Mouse (Mus musculus) forebrain, embryonic 12.5 days (tissue): Measurements from ENCODE around the gene Rac1. TPM values are rescaled to one million over a fixed set of nuclear protein-coding genes. Genes with fewer than 3 reads are reported as not detected.

Source experiments
- ATAC-seq: fragments of 200-750 bp; cut with Nextera tagmentation; 2 replicates; pipeline ENCODE4 v1.8.0; 2017; ENCODE audit warnings: moderate TSS enrichment; ENCODE audit not compliant: low FRiP score
- H3K27ac ChIP-seq: fragments of 300-500 bp; sonication (generic); 2 replicates; pipeline ENCODE4 v1.5.1; 2016; ENCODE audit warnings: mild to moderate bottlenecking
- H3K27me3 ChIP-seq: fragments of 300-500 bp; sonication (generic); 2 replicates; pipeline ENCODE4 v1.6.1; 2016; ENCODE audit warnings: mild to moderate bottlenecking
- H3K36me3 ChIP-seq: fragments of 300-500 bp; sonication (generic); replicated peaks from 2 replicates; pipeline ENCODE4 v1.6.1; 2016; ENCODE audit warnings: mild to moderate bottlenecking
- H3K4me1 ChIP-seq: fragments of 300-500 bp; sonication (generic); 2 replicates; pipeline ENCODE4 v1.6.1; 2016
- H3K4me2 ChIP-seq: fragments of 300-500 bp; sonication (generic); 2 replicates; pipeline ENCODE4 v1.6.1; 2016; ENCODE audit warnings: mild to moderate bottlenecking, moderate library complexity
- H3K4me3 ChIP-seq: fragments of 300-500 bp; sonication (generic); replicated peaks from 2 replicates; pipeline ENCODE4 v1.5.1; 2016; ENCODE audit warnings: mild to moderate bottlenecking
- H3K9ac ChIP-seq: fragments of 300-500 bp; sonication (generic); 2 replicates; pipeline ENCODE4 v1.6.1; 2016; ENCODE audit warnings: mild to moderate bottlenecking
- H3K9me3 ChIP-seq: fragments of 300-500 bp; sonication (generic); 2 replicates; pipeline ENCODE4 v1.6.1; 2016
- WGBS: fragments of 180-500 bp; shearing (Covaris S2); methylation state at CpG from one replicate; pipeline ENCODE4 v1.1.7; 2016; 5-methylcytosine and 5-hydroxymethylcytosine counted together
- polyA plus RNA-seq: library from polyadenylated mRNA; unstranded; fragments of >200 nt; fragmentation: Nextera tagmentation; extraction: Ambion mirVana; gene quantifications from 2 replicates; pipeline ENCODE4 v1.2.1, GENCODE M21; 2016

Rac1 gene
- polyA plus RNA-seq, 1 experiment from 2014 or later, result 377 TPM

DNA sequence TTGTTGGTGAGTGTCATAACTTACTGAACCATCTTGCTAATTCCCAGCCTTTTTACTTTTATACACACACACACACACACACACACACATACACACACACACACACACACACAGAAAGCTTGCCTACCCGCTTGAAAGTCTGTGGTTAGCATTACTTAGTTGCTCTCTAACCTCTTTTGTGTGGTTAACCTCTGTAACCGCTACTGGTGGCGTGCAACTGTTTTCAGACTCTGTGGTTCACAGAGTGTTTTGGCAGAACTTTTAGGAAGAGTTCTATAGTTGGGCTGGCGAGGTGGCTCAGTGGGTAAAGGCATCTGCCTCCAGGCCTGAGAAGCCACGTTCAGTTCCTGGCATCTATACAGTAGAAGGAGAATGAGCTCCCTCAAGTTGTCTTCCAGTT lies 42.9 kb downstream of the Rac1 start:
- ATAC-seq, result no peak
- Histone ChIP-seq H3K9ac (no peak overlapping the region), H3K27me3 (no peaks in the 10 kb centered on the region), H3K4me3 (no peak overlapping the region), H3K36me3 (peaks cover 75% of the 10 kb centered on the region), H3K9me3 (no peaks in the 10 kb centered on the region), H3K4me2 (no peak overlapping the region), H3K27ac (no peak overlapping the region), H3K4me1 (no peaks in the 10 kb centered on the region)
- WGBS, result 88% methylated on average over 5 of the region's 5 CpGs

DNA sequence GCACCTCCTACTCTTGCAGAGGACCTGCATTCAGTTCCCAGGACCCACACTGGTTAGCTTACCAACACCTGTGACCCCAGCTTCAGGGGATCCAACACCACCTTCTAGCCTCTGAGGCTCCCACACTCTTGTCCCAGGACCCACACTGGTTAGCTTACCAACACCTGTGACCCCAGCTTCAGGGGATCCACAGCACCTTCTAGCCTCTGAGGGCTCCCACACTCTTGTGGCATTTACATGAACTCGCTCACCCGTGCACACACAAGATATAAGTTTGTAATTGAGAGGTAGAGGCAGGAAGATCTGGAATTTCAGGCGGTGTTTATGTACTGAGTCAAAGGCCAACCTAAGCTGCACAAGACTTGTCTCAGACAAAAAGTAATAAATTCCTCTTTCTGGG lies 49.9 kb downstream of the Rac1 start:
- H3K4me3 ChIP-seq, result no peak overlapping the region
- H3K9ac ChIP-seq, result no peak overlapping the region
- H3K4me2 ChIP-seq, result no peak overlapping the region
- no peaks in the 10 kb centered on the region for H3K4me1 ChIP-seq
- ATAC-seq, result no peak
- peaks cover 83% of the 10 kb centered on the region for H3K36me3 ChIP-seq
- 98% methylated on average over 3 of the region's 3 CpGs for WGBS
- no peaks in the 10 kb centered on the region for H3K9me3 ChIP-seq
- H3K27ac ChIP-seq, result no peak overlapping the region
- no peaks in the 10 kb centered on the region for H3K27me3 ChIP-seq

DNA sequence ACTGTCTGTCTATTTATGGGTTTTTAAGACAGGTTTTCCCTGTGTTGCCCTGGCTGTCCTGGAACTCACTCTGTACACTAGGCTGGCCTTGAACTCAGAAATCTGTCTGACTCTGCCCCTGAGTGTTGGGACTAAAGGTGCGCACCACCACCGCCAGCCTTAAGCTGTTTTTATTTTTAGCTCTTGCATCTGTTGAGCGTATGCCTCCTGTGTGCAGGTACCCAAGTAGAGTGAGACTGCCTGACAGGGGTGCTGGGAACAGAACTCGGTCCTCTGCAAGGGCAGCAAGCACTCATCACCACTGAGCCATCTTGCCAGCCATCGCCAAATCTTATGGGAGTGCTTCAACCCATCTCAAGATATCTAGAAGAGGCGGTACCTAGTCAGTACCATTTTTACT lies 51.8 kb downstream of the Rac1 start:
- Histone ChIP-seq H3K36me3 (peaks cover 73% of the 10 kb centered on the region), H3K27me3 (no peaks in the 10 kb centered on the region), H3K9me3 (no peaks in the 10 kb centered on the region), H3K9ac (no peak overlapping the region), H3K27ac (no peak overlapping the region), H3K4me3 (no peak overlapping the region), H3K4me1 (no peaks in the 10 kb centered on the region), H3K4me2 (no peak overlapping the region)
- WGBS, result 95% methylated on average over 6 of the region's 6 CpGs
- no peak for ATAC-seq

DNA sequence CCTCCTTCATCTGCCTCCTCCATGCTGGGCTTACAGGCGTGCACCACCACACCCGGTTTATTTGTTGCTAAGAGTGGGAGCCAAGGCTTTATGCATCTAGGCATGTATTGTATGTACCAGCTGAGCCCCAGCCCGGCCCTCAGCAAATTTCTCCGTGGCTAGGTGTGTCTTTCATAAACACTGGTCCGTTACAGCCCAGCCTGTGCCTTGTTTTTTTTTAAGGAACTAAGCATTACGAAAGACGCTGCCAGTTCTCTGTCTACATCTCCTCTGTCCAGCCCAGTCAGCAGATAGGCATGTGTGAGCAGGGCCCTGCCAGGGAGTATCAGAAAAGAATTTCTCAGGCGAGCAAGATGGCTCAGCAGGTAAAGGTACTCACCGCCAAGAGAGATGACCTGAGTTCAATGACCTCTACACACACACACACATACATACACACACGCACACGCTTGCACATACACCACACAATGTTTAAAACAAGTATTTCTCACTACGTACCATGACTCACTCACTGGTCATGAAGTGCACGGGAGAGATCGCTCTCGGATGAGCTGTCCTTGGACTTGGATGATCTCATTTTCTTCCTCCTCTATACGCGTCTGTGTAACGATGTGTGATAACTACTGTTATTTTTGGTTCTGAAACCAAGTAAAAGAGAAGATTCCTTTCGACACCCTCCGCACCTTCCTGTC lies 52.5 kb downstream of the Rac1 start:
- Histone ChIP-seq H3K4me2 (no peak overlapping the region), H3K4me3 (no peak overlapping the region), H3K9ac (no peak overlapping the region), H3K9me3 (no peaks in the 10 kb centered on the region), H3K27ac (no peak overlapping the region), H3K4me1 (no peaks in the 10 kb centered on the region), H3K36me3 (peaks cover 76% of the 10 kb centered on the region), H3K27me3 (no peaks in the 10 kb centered on the region)
- ATAC-seq, result no peak
- 95% methylated on average over 20 of the region's 20 CpGs for WGBS

- Histone ChIP-seq H3K9me3 (no peaks in the 10 kb centered on the region), H3K27ac (no peak overlapping the region), H3K4me3 (no peak overlapping the region), H3K9ac (no peak overlapping the region), H3K4me1 (no peaks in the 10 kb centered on the region), H3K36me3 (peaks cover 79% of the 10 kb centered on the region), H3K4me2 (no peak overlapping the region), H3K27me3 (no peaks in the 10 kb centered on the region)
- WGBS, result 88% methylated on average over 8 of the region's 9 CpGs
- no peak for ATAC-seq
Measured at GRCm38 (mm10) chr5:143471953-143472618, 55.8 kb downstream of the Rac1 start.

DNA sequence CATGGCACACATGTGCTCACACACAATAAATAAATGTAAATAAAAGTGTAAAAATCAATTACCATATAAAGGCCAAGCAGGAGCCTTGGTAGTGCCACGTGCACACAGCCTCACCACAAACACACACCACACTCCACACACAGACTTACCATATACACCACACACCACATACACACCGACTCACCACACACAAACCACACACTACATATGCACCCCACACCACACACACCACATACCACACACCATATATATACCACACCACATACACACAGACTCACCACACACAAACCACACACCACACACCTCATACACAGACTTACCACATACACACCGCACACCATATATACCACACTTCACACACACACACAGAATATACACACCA lies 56.7 kb downstream of the Rac1 start:
- Histone ChIP-seq H3K36me3 (peaks cover 70% of the 10 kb centered on the region), H3K9ac (no peak overlapping the region), H3K4me3 (no peak overlapping the region), H3K4me2 (no peak overlapping the region), H3K27ac (no peak overlapping the region), H3K4me1 (peaks cover 1% of the 10 kb centered on the region; the same call in 1 of the 2 replicates), H3K9me3 (no peaks in the 10 kb centered on the region), H3K27me3 (no peaks in the 10 kb centered on the region)
- ATAC-seq, result no peak
- 95% methylated on average over 3 of the region's 3 CpGs for WGBS

DNA sequence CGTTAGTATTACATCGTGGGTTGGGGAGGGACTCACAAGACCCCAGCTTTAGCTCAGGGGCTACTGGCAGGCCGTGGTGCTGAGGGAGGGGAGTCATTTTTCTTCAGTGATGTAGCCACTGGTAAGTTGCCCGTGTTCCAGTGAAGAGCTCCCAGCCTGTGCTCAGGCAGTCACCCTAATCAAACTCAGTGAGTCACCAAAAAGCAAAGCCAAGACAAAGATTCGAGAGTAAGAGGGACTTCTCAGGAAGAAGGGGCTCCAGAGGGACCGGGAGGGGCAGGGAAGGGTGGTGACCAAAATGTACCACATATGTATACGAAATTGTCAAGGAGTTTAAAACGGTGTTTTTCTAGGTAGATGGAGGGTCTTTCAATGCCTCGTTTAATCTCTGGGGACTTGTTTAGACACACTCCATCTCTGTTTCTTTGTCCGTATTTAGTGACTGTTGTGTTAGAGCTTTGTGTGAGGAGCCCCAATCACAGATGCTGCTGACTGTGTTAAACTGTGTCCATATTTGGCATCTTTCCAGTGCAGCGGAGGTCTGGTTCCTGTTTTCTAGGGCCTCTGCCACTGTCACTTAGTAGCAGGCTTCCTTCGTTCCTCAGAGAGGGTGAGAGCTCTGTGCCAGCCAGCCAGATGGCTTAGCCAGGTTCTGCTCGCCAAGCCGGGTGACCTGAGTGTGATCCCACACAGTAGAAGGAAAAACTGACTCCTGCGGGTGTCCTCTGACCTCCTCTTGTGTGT lies 57.2 kb downstream of the Rac1 start:
- ATAC-seq, result no peak
- no peak overlapping the region for H3K4me3 ChIP-seq
- H3K27ac ChIP-seq, result no peak overlapping the region
- H3K9me3 ChIP-seq, result no peaks in the 10 kb centered on the region
- no peak overlapping the region for H3K9ac ChIP-seq
- H3K4me1 ChIP-seq, result peaks cover 7% of the 10 kb centered on the region
- H3K36me3 ChIP-seq, result peaks cover 65% of the 10 kb centered on the region
- WGBS, result 85% methylated on average over 15 of the region's 15 CpGs
- no peak overlapping the region for H3K4me2 ChIP-seq
- no peaks in the 10 kb centered on the region for H3K27me3 ChIP-seq

DNA sequence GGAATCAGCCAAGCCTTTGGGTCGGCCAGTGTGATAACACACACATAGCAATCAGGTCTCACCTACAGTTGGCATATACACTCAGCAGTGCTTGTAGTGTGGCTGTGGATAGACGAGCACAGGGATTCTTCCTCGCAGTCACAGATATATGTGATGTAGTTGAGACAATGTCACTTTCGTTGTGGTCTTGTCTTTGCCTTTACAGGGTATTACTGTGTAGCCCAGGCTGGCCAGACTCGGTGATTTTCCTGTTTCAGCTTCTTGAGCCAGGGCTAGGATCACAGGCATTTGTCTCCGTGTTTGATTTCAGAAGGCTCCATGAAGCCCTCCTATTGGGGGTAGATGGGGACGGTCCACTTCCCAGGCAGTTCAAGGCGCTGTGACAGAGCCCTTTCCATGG lies 58.2 kb downstream of the Rac1 start:
- 95% methylated on average over 8 of the region's 8 CpGs for WGBS
- H3K9ac ChIP-seq, result no peak overlapping the region
- no peaks in the 10 kb centered on the region for H3K27me3 ChIP-seq
- H3K4me1 ChIP-seq, result peaks cover 13% of the 10 kb centered on the region
- no peaks in the 10 kb centered on the region for H3K9me3 ChIP-seq
- no peak overlapping the region for H3K4me2 ChIP-seq
- ATAC-seq, result no peak
- peaks cover 55% of the 10 kb centered on the region for H3K36me3 ChIP-seq
- no peak overlapping the region for H3K4me3 ChIP-seq
- H3K27ac ChIP-seq, result no peak overlapping the region

- no peak for ATAC-seq
- H3K27ac ChIP-seq, result no peak overlapping the region
- H3K27me3 ChIP-seq, result no peaks in the 10 kb centered on the region
- H3K4me3 ChIP-seq, result no peak overlapping the region
- peaks cover 39% of the 10 kb centered on the region for H3K36me3 ChIP-seq
- peaks cover 19% of the 10 kb centered on the region for H3K4me1 ChIP-seq
- H3K9me3 ChIP-seq, result no peaks in the 10 kb centered on the region
- H3K4me2 ChIP-seq, result no peak overlapping the region
- 94% methylated on average over 6 of the region's 6 CpGs for WGBS
- H3K9ac ChIP-seq, result no peak overlapping the region
Measured at GRCm38 (mm10) chr5:143467931-143468330, 59.9 kb downstream of the Rac1 start.

DNA sequence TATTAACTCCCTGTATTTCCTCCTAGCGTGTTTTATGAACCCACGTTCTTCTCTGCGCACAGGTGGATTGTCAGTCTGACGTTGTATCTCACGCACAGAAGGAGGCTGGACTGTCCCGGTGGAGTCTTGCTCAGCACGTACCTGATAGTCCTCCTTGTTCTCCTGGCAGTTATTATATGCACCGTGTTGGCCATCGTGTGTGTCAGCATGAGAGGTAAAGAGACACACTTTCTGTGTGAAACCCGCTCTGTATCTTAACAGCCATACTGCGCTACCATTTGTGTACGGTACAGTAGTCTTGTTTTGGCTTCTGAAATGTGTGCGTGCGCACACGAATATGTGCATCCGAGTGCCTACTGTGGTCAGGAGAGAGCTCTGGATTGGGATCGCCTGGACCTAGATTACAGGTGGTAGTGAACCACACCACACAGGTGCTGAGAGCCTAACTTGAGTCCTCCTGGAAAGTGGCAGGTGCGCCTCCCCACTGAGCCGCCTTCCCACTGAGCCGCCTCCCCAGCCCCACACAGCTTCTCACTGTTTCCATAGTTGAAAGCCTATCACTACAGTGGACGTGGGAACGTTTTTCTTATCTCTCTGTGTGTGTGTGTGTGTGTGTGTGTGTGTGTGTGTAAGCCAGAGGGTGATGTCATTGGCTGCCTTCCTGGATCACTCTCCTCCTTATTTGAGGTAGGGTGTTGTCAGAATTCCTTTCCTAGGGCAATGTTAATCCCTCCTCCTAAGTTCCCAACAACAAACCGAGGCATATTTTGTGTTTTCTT lies 60.8 kb downstream of the Rac1 start:
- WGBS, result 94% methylated on average over 23 of the region's 23 CpGs
- peaks cover 38% of the 10 kb centered on the region for H3K36me3 ChIP-seq
- no peak overlapping the region for H3K4me3 ChIP-seq
- no peak for ATAC-seq
- no peak overlapping the region for H3K9ac ChIP-seq
- H3K9me3 ChIP-seq, result no peaks in the 10 kb centered on the region
- no peak overlapping the region for H3K27ac ChIP-seq
- H3K4me2 ChIP-seq, result no peak overlapping the region
- peaks cover 19% of the 10 kb centered on the region for H3K4me1 ChIP-seq
- H3K27me3 ChIP-seq, result no peaks in the 10 kb centered on the region

DNA sequence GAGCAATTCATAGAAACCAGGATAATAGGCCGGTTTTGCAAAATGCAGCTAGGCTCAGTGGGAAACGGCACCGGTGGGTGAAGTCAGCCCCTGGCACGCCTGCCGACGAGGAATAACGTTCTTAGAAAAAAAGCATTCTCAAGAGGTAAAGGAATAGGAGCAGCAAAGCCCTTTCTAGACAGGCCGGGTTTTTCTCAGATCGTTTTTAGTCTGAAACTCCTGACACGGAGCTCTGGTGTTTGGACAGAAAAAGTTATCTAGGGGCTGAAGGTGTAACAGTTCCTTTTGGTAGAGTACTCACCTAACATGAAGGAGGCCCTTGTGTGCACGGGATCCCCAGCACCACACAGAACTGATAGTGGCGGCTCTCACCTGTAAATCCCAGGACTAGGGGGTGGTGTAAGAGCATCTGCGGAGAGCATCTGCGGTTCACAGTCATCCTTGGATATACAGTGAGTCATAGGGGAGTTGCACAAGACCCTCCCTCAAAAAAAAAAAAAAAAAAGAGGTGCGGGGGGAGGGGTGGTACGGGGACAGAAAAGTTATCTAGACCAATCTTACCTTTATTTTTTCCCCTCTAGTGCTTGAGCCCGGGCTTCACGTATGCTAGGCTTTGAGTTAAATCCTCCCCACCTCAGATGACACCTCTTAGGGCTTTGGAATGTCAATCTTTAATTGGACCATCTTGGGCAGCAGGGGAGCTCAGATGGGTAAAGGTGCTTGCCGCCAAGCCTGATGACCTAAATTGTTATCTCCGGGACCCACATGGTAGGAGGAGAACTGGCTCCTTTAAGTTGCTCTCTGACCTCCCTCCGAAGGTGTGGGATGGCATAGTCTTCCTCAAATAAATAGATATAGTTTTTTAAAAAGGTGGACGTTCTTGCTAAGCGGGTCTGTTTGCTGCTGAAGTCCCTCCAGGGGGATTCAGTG lies 62.4 kb downstream of the Rac1 start:
- Histone ChIP-seq H3K9ac (peak overlapping the region; percentile 76), H3K4me2 (peak overlapping the region; percentile 85), H3K4me1 (peaks cover 19% of the 10 kb centered on the region), H3K27me3 (no peaks in the 10 kb centered on the region), H3K27ac (no peak overlapping the region), H3K36me3 (peaks cover 28% of the 10 kb centered on the region), H3K9me3 (no peaks in the 10 kb centered on the region), H3K4me3 (peak overlapping the region; percentile 75)
- WGBS, result 37% methylated on average over 23 of the region's 23 CpGs
- no peak for ATAC-seq
